Mouse (Mus musculus) hindbrain, embryonic 13.5 days (tissue): ENCODE results near the gene Shroom1. TPM values are rescaled to one million over a fixed set of nuclear protein-coding genes. Genes with fewer than 3 reads are reported as not detected.
"Not testable (repeated sequence)": the region's sequence is repeated elsewhere in the genome, so short reads cannot be mapped to it uniquely, and the experiment has no call there.

Source experiments
- ATAC-seq: fragments of 200-750 bp; cut with Nextera tagmentation; 2 replicates; pipeline ENCODE4 v1.8.0; 2017; ENCODE audit warnings: moderate TSS enrichment; ENCODE audit not compliant: low FRiP score
- H3K27ac ChIP-seq: fragments of 300-500 bp; sonication (generic); 2 replicates; pipeline ENCODE4 v1.5.1; 2015; ENCODE audit warnings: inconsistent platforms, mild to moderate bottlenecking, moderate library complexity
- H3K27me3 ChIP-seq: fragments of 300-500 bp; sonication (generic); 2 replicates; pipeline ENCODE4 v1.6.1; 2015; ENCODE audit warnings: mild to moderate bottlenecking, inconsistent platforms
- H3K36me3 ChIP-seq: fragments of 300-500 bp; sonication (generic); 2 replicates; pipeline ENCODE4 v1.6.1; 2015; ENCODE audit warnings: mild to moderate bottlenecking, inconsistent platforms
- H3K4me1 ChIP-seq: fragments of 300-500 bp; sonication (generic); replicated peaks from 2 replicates; pipeline ENCODE4 v1.6.1; 2015; ENCODE audit warnings: inconsistent platforms
- H3K4me2 ChIP-seq: fragments of 300-500 bp; sonication (generic); 2 replicates; pipeline ENCODE4 v1.6.1; 2015; ENCODE audit warnings: inconsistent platforms, mild to moderate bottlenecking, moderate library complexity
- H3K4me3 ChIP-seq: fragments of 300-500 bp; sonication (generic); 2 replicates; pipeline ENCODE4 v1.5.1; 2015; ENCODE audit warnings: mild to moderate bottlenecking, inconsistent platforms
- H3K9ac ChIP-seq: fragments of 300-500 bp; sonication (generic); 2 replicates; pipeline ENCODE4 v1.6.1; 2015; ENCODE audit warnings: mild to moderate bottlenecking, inconsistent platforms
- H3K9me3 ChIP-seq: fragments of 300-500 bp; sonication (generic); 2 replicates; pipeline ENCODE4 v1.6.1; 2016; ENCODE audit warnings: inconsistent platforms
- WGBS: fragments of 180-500 bp; shearing (Covaris S2); methylation state at CpG from one replicate; pipeline ENCODE4 v1.1.7; 2015; 5-methylcytosine and 5-hydroxymethylcytosine counted together
- polyA plus RNA-seq: library from polyadenylated mRNA; unstranded; fragments of >200 nt; fragmentation: Nextera tagmentation; extraction: Ambion mirVana; gene quantifications from 2 replicates; pipeline ENCODE4 v1.2.1, GENCODE M21; 2015

Gene Shroom1
- polyA plus RNA-seq: 2.5 and 2.6 TPM in 2 replicates

DNA sequence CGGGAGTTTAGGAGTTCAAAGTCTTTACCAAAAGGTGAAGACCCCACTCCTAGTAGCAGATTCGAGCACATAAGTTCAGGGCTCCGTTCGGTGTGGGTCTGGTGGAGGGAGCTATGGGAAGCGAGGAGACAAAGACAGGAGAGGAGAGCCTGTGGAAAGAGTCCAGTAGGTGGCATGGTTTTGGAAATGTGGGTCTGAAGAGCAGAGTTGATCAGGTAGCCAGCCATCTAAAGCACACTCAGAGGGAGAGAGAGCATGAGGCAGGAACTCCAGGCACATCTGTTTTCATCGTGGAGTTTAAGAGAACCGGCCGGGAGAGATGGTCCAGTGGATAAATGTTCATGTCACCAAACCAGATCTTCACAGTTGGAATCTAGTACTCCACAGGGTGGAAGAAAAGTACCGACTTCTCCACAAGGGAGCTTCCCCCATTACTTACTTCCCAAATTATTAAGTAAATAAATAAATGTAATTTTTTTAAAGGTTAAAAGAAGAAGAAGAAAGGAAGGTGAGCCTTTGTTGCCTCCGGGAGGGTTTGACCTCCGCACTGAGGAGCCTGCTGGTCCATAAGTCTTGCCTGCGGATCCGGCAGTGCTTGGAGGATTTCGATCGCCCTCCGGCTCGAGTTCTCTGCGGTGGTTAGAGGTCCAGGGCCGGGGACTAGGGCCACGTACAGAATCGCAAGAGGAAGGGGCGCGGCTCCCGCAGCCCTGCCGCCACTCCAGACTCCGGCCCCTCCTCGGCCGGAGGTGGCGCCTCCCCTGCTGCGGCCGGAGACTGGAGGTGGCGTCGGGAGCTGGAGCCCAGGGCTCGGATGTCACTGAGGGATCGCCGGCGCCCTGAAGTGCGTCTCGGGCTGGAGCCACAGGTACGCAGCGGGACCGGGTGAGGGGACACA is at the start of gene Shroom1, which contains the start of gene Gm10447:
Shroom1 (plus strand) TSS at position 732 of the 898 bp plus-strand sequence.
Gm10447 (minus strand) TSS at position 637 of the 898 bp plus-strand sequence.
- H3K27ac ChIP-seq: no peak within 1 kb of the TSS
- 5% methylated on average over 42 of the region's 42 CpGs for WGBS
- peaks cover 76% of the 10 kb centered on the region for H3K27me3 ChIP-seq
- peak within 1 kb of the TSS; percentile 69 for H3K4me2 ChIP-seq
- H3K9ac ChIP-seq: peak within 1 kb of the TSS; percentile 66
- H3K36me3 ChIP-seq: no peaks in the 10 kb centered on the region
- H3K9me3 ChIP-seq: no peaks in the 10 kb centered on the region
- peaks cover 13% of the 10 kb centered on the region for H3K4me1 ChIP-seq
- peak; percentile 57; the same call in 1 of the 2 replicates for ATAC-seq
- peak within 1 kb of the TSS; percentile 44 for H3K4me3 ChIP-seq

DNA sequence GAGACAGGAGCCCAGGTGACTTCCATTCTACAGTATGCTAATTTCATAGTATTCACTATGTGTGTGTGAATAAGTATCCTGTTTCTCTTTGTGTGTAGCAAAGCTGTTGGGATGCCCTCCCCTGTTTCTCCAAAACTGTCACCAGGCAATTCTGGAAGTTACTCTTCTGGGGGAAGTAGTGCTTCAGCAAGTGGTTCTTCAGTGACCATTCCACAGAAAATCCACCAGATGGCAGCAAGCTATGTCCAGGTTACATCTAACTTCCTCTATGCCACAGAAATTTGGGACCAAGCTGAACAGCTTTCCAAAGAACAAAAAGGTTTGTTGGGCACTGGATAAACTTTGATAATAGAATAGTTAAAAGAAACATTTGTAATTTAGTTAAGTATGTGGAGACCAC is 45.3 kb upstream of the Shroom1 start:
- no peaks in the 10 kb centered on the region for H3K27me3 ChIP-seq
- ATAC-seq: no peak
- peaks cover 88% of the 10 kb centered on the region for H3K36me3 ChIP-seq
- H3K9ac ChIP-seq: no peak overlapping the region
- H3K4me2 ChIP-seq: no peak overlapping the region
- no peak overlapping the region for H3K27ac ChIP-seq
- H3K4me3 ChIP-seq: no peak overlapping the region
- H3K4me1 ChIP-seq: no peaks in the 10 kb centered on the region
- no peaks in the 10 kb centered on the region for H3K9me3 ChIP-seq

DNA sequence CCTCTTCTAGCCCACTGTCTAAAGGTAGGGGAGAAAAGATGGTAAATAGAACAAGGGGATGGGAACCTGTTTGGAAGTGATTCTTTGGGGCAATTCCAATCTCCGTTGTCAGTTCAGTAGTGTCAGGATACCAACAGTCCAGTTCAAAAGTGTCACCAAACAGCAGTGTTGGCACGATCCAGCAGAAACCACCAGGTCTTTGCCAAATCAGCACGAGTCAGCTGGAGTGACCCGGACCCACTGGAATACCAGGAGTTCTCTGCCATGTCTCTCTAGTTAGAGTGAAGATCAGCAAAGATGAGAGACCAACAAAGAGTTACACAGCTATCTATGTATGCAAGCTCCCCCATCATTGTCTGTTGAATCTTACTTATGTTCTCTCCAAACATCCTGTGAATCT is 43.1 kb upstream of the Shroom1 start:
- Histone ChIP-seq H3K9me3 (no peaks in the 10 kb centered on the region), H3K4me3 (no peak overlapping the region), H3K4me1 (no peaks in the 10 kb centered on the region), H3K36me3 (peaks cover 88% of the 10 kb centered on the region), H3K9ac (no peak overlapping the region), H3K4me2 (no peak overlapping the region), H3K27me3 (no peaks in the 10 kb centered on the region), H3K27ac (no peak overlapping the region)
- no peak for ATAC-seq
- 97% methylated on average over 4 of the region's 4 CpGs for WGBS

DNA sequence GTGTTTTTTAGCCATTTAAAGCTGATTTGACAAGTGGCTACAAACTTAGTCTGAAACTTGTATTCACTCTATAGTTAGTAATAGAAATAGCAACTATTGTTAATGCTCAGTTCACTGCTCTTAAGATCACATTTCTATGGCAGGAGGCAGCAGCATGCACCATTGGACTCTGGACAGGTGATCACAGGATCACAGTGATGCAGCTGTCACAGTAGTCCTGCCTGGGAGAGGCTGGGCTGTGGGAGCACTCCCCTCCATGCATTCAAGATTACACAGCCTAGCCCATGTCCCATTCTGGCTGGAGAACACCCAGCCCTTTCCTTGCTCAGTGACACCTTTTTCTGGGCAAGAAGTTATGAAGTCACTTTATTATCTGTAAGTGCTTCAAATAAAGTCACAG is 39.0 kb upstream of the Shroom1 start:
- Histone ChIP-seq H3K36me3 (peaks cover 77% of the 10 kb centered on the region), H3K9me3 (no peaks in the 10 kb centered on the region), H3K4me2 (no peak overlapping the region), H3K4me1 (no peaks in the 10 kb centered on the region), H3K9ac (no peak overlapping the region), H3K27ac (no peak overlapping the region), H3K27me3 (no peaks in the 10 kb centered on the region), H3K4me3 (no peak overlapping the region)
- no peak for ATAC-seq

DNA sequence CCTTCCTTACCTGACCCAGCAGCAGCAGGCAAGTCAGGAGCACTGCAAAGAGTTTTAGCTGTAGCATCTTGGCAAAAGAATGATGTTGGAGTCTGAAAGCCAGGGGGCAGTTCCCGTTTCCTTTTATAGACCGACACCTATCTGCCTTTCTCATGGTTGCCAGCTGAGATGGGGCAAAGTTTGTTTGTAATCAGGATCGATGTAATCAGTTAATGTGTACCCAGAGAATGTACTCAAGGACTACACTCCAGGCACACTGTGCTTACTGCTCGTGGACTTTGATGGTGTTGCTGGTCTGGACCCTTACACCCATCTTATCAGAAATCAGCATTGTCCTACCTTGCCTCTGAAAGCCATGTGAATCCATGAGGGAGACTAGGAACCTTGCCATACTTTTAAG is 34.0 kb upstream of the Shroom1 start, which contains the start of gene Leap2:
Leap2 (minus strand) TSS at position 135 of the 400 bp plus-strand sequence.
- WGBS: 93% methylated on average over 4 of the region's 4 CpGs
- H3K4me1 ChIP-seq: no peaks in the 10 kb centered on the region
- H3K4me2 ChIP-seq: no peak within 1 kb of the TSS
- no peak for ATAC-seq
- H3K27me3 ChIP-seq: no peaks in the 10 kb centered on the region
- H3K27ac ChIP-seq: no peak within 1 kb of the TSS
- H3K36me3 ChIP-seq: peaks cover 34% of the 10 kb centered on the region
- H3K4me3 ChIP-seq: no peak within 1 kb of the TSS
- no peaks in the 10 kb centered on the region for H3K9me3 ChIP-seq
- H3K9ac ChIP-seq: no peak within 1 kb of the TSS

DNA sequence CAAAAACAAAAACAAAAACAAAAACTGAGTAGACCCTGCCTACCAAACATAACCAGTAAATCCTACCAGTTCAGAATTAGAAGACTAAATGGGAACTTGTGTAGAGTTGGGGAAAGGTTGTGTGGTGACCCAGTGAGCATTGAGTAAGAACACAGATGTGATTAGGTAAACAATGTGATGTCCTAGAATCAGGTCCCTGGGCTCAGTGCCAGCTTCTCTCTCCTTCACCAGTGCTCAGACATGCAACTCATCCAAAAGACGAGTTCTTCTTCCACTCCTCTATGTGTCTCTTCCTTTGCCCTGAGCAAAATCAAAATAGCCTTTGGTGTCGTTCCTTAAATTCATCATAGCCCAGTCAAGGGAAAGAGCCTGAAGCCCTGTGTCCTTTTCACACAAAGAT is 32.2 kb upstream of the Shroom1 start:
- Histone ChIP-seq H3K27ac (no peak overlapping the region), H3K4me1 (peaks cover 7% of the 10 kb centered on the region), H3K9ac (no peak overlapping the region), H3K4me3 (no peak overlapping the region), H3K36me3 (peaks cover 32% of the 10 kb centered on the region), H3K27me3 (no peaks in the 10 kb centered on the region), H3K4me2 (no peak overlapping the region), H3K9me3 (no peaks in the 10 kb centered on the region)
- no peak for ATAC-seq
- WGBS: 81% methylated on average over 2 of the region's 2 CpGs

DNA sequence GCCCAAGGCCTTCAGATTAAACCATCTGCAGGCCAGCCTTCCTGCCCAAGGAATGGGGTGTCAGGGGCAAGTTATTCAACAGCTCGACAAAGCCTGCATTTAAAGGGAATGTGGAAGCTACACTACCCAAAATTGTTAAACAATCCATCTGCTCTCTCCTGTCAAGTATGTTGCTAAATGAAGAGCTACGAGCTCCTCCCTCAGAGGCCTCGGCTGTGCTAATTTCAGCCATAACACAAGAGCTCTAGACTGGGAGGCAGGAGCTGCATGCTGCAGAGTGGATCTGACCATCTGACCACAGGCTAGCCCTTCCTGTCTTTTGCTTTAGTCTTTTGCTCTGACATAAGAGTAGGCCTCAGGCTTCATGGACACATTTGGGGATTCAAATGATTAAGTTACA is 31.8 kb upstream of the Shroom1 start:
- Histone ChIP-seq H3K36me3 (peaks cover 28% of the 10 kb centered on the region), H3K27me3 (no peaks in the 10 kb centered on the region), H3K4me3 (no peak overlapping the region), H3K4me1 (peaks cover 11% of the 10 kb centered on the region), H3K9ac (no peak overlapping the region), H3K4me2 (no peak overlapping the region), H3K27ac (no peak overlapping the region), H3K9me3 (no peaks in the 10 kb centered on the region)
- 78% methylated on average over 3 of the region's 3 CpGs for WGBS
- ATAC-seq: no peak

DNA sequence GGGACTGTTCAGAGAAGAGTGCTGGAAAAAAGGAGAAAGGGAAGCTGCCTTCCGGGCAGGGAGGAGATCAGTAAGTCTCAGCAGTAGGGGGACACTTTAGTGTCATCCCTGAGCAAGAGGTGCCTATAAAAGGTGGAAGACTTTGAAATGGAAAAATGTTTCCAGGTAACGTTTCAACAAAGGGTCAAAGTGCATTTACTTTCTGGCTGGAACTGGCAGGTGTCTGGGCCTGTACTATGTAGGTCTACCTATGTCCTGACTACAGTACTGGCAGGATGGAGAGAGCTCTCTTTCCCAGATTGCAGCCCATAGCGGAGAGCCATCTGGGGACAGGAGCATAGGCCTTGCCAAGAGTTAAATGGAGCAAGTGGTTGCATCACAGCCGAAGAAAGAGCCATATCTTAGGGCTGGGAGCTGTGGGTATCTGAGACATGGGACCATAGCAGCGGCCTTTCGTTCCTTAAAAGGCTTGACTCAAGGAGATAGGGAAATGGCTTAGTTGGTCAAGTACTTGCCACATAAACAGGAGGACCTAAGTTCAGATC is 31.2 kb upstream of the Shroom1 start:
- Histone ChIP-seq H3K9me3 (no peaks in the 10 kb centered on the region), H3K4me3 (no peak overlapping the region), H3K4me2 (no peak overlapping the region), H3K4me1 (peaks cover 11% of the 10 kb centered on the region), H3K9ac (no peak overlapping the region), H3K27ac (no peak overlapping the region), H3K36me3 (peaks cover 26% of the 10 kb centered on the region), H3K27me3 (no peaks in the 10 kb centered on the region)
- WGBS: 82% methylated on average over 6 of the region's 6 CpGs
- no peak for ATAC-seq

DNA sequence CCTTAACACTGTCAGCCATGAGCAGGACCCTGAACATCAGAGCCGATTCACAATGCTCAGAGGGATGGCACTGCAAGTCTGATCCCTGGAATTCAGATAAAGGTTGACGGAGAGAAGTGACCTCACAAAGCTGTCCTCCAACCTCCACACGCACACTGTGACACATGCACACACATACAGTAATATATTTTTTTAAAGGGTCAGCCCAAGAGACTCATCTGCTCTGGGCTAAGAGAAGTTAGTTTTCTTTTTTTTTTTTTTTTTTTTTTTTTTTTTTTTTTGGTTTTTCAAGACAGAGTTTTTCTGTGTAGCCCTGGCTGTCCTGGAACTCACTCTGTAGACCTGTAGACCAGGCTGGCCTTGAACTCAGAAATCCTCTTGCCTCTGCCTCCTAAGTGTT is 30.1 kb upstream of the Shroom1 start:
- H3K9me3 ChIP-seq, H3K4me3 ChIP-seq, ATAC-seq, H3K9ac ChIP-seq, H3K4me2 ChIP-seq, H3K27ac ChIP-seq, H3K27me3 ChIP-seq: not testable (repeated sequence)
- Histone ChIP-seq H3K4me1 (peaks cover 17% of the 10 kb centered on the region), H3K36me3 (peaks cover 17% of the 10 kb centered on the region)
- 86% methylated on average over 3 of the region's 3 CpGs for WGBS

DNA sequence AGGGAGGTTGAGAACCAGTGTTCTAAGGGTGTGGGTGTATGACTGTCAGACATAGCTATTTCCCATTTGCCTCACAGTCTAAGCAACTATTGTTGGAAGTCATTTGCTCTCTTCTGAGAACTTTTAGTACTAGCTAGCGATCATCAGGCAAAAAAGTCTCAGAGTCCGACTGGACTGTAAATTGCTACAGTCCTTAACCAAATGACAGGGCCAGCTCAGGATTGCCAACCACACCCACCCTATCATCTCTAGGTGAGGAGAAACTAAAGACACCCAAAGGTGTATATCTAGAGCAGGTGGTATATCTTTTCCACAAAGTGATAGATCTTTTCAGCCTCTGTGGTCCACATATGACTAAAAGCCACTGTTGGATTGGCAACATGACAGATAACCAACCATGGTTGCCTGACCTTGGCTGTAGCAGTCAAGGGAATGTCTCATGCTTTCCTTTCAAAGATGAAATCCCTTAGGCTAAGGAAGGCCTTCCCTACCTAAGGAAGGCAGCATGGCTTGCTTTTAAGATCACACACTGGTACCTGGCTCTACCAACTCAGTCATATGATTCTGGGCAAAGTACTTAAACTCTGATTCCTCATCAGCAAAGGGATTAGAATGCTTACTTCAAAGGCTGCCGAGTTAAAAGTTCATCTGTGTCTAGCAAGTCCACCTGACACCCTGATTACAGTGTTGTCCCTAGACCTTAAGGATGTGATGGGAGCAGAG is 28.9 kb upstream of the Shroom1 start:
- Histone ChIP-seq H3K4me1 (peaks cover 17% of the 10 kb centered on the region), H3K9ac (no peak overlapping the region), H3K27me3 (no peaks in the 10 kb centered on the region), H3K9me3 (no peaks in the 10 kb centered on the region), H3K27ac (no peak overlapping the region), H3K36me3 (peaks cover 13% of the 10 kb centered on the region), H3K4me2 (no peak overlapping the region), H3K4me3 (no peak overlapping the region)
- no peak for ATAC-seq
- 93% methylated on average over 3 of the region's 3 CpGs for WGBS

DNA sequence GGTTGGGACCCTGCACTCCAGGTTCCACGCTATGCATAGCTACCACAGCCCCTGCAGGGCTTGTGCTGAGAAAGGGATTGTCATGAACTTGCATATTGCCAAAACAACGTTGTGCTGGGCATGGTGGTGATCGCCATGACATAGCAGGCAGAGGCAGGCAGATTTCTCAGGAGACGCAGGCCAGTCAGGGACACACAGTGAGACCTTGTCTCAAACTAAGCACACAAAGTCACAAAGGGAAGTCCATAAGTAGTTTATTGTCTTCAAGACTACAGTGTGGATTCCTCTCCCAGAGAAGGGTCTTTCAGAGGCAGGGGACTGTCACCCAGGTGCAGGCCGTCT is 28.3 kb upstream of the Shroom1 start:
- no peaks in the 10 kb centered on the region for H3K27me3 ChIP-seq
- no peak overlapping the region for H3K4me3 ChIP-seq
- no peak overlapping the region for H3K4me2 ChIP-seq
- 95% methylated on average over 5 of the region's 5 CpGs for WGBS
- ATAC-seq: no peak
- no peaks in the 10 kb centered on the region for H3K9me3 ChIP-seq
- peaks cover 17% of the 10 kb centered on the region for H3K4me1 ChIP-seq
- H3K27ac ChIP-seq: no peak overlapping the region
- peaks cover 13% of the 10 kb centered on the region for H3K36me3 ChIP-seq
- H3K9ac ChIP-seq: no peak overlapping the region

DNA sequence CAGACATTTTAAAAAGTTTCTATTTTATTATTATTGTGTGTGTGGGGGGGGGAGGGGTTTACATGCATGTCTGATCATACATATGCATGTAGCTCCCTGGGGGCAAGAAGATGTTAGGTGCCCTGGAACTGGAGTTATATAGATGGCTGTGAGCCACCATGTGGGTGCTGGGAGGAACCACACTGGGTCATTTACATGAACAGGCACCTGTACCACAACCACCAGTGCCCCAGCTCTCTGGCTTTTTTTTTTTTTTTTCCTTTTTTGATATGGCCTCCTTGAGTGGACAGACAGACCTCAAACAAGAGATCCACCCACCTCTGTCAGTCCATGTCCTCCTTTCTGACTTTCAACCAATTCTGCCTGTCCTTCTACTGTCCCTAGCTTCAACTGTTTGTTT is 27.8 kb upstream of the Shroom1 start:
- H3K4me1 ChIP-seq: peaks cover 17% of the 10 kb centered on the region
- H3K9ac ChIP-seq: no peak overlapping the region
- no peaks in the 10 kb centered on the region for H3K9me3 ChIP-seq
- peaks cover 13% of the 10 kb centered on the region for H3K36me3 ChIP-seq
- peak overlapping the region; percentile 87; the same call in 1 of the 2 replicates for H3K4me3 ChIP-seq
- H3K27me3 ChIP-seq: no peaks in the 10 kb centered on the region
- peak overlapping the region; percentile 94 for H3K4me2 ChIP-seq
- H3K27ac ChIP-seq: no peak overlapping the region
- ATAC-seq: no peak
